Mouse (Mus musculus): ENCODE data around the gene Stx4a.

DNA sequence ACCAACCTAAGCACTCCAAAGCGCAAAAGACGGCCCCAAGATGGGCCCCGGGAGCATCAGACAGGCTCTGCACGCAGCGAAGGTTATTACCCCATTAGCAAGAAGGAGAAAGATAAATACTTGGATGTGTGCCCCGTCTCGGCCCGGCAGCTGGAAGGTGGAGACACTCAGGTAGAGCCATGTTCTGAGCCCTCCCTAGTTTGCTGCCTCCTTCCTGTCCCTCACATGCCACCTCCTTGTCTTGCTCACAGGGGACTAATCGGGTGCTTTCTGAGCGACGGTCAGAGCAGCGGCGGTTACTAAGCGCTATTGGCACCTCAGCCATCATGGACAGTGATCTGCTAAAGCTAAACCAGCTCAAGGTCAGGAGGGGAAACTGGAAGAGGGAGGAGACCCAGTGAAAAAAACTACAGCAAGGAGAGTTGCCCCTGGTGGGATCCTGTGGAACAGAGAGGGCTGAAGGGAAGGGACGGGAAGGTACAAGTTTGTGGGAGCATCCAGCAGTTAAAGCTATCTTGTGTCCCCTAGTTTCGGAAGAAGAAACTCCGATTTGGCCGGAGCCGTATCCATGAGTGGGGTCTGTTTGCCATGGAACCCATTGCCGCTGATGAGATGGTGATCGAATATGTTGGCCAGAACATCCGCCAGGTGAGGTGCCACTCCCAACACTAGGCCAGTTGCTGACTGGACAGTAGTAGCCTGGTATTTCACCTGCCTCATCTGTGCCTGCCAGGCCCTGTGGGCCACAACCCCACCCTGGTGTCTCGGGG lies 26.8 kb upstream of the Stx4a start:
- no peak for TF ChIP-seq CTCF (IDR thresholded peaks at IDR 0.05; ENCODE audit: low read depth)
- no peak for TF ChIP-seq EP300 (IDR thresholded peaks at IDR 0.05; ENCODE audit: low read depth)
